Mouse (Mus musculus): ENCODE data around the gene Rbks. TPM values are rescaled to one million over a fixed set of nuclear protein-coding genes. Genes with fewer than 3 reads are reported as not detected.
A peak's percentile ranks its signal among the peaks of the same experiment; 100 is the strongest.

The Rbks gene
- polyA plus RNA-seq, 1 experiment, result 4.1 TPM

DNA sequence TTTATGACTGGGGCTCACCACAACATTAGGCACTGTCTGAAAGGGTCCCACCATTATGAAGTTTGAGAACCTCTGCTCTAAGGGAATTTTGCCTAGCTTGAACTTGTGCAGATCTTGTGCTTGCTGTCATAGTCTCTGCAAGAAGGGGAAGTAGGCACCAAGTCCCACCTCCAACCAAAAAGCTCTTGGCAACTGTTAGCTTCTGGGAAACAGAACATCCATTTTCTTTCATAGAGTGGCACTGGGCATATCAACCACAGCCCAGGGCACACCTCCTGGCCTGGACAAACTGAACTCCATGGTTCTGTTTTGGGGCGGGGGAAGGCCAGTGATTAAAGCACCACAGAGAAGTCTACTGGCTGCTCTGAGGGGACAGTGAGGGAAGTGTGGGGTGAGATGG, 86.2 kb downstream of the Rbks start:
- 92% methylated on average over 1 of the region's 1 CpGs for WGBS
- no peak for DNase-seq
- no peak overlapping the region for H3K4me3 ChIP-seq (replicated peaks; ENCODE audit: extremely low read depth, low read depth, low read length)
- no peak for TF ChIP-seq POLR2A (IDR thresholded peaks at IDR 0.05; ENCODE audit: borderline replicate concordance, extremely low read depth, low read depth, low read length)
- TF ChIP-seq CTCF (IDR thresholded peaks at IDR 0.05; ENCODE audit: insufficient read depth, low read length), result no peak
- H3K4me1 ChIP-seq (ENCODE audit: control insufficient read depth, insufficient read depth, low read length), result peaks cover 4% of the 10 kb centered on the region; the same call in 1 of the 2 replicates

DNA sequence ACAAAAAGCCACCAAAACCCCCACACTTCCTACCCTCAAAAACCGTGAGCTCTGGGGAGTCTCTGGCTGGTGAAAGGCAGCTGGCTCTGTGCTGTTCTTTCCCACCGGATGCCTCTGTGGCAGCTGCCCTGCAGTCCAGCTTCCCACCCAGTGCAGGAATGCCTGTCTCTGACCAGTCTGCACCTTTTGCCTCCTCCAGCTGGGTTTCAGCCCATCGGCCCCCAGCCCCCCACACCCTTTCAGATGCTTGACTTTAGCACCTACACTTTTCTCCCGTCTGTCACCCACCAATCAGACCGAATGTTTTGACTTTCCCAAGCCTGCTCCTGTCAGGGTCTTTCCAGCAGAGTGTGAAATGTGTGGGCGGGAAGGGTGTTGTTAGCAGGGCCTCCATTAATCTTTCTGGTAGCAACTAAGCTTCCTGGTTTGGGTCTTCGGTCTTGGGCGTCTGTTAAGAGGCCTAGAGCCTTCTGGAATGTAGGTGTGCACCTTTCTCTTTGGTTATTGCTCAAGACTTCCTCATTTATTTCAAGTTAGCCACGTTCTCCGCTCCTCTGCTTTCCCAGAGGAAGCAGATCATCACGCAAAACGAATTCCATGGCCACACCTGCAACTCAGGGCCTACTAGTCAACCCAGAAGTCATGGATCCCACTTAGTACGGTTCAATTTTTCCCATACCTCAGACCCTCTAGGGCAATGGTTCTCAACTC, 86.9 kb downstream of the Rbks start:
- 52% methylated on average over 13 of the region's 13 CpGs for WGBS
- Histone ChIP-seq H3K4me1 (ENCODE audit: control insufficient read depth, insufficient read depth, low read length) (peaks cover 4% of the 10 kb centered on the region; the same call in 1 of the 2 replicates), H3K4me3 (replicated peaks; ENCODE audit: extremely low read depth, low read depth, low read length) (no peak overlapping the region)
- DNase-seq, result no peak
- TF ChIP-seq POLR2A (IDR thresholded peaks at IDR 0.05; ENCODE audit: borderline replicate concordance, extremely low read depth, low read depth, low read length) (no peak), CTCF (IDR thresholded peaks at IDR 0.05; ENCODE audit: insufficient read depth, low read length) (no peak)

- no peak for DNase-seq
- H3K4me3 ChIP-seq (replicated peaks; ENCODE audit: extremely low read depth, low read depth, low read length), result no peak overlapping the region
- peaks cover 6% of the 10 kb centered on the region; the same call in 1 of the 2 replicates for H3K4me1 ChIP-seq (ENCODE audit: control insufficient read depth, insufficient read depth, low read length)
- WGBS, result 39% methylated on average over 3 of the region's 3 CpGs
- no peak for TF ChIP-seq CTCF (IDR thresholded peaks at IDR 0.05; ENCODE audit: insufficient read depth, low read length)
- TF ChIP-seq POLR2A (IDR thresholded peaks at IDR 0.05; ENCODE audit: borderline replicate concordance, extremely low read depth, low read depth, low read length), result no peak
Measured at GRCm38 (mm10) chr5:31606151-31606550, 91.3 kb downstream of the Rbks start.

DNA sequence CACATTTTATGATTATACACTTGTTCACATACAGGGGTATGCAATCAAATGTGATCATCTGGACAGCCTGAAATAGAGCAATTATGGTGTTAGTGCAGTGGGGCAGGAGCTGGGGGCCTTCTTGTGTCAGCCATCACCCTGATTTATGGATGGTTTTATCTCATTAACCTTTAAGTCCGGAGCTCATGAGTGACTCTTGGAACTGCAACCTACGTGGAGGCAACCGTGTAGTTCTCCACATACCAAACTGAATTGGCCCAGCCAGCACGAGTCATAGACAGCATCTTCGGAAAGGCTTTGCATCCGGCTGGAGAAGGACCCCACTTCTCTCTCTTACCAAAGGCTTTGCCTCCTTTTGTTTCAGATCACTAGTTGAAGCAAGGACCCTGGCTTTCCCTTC, 93.7 kb downstream of the Rbks start:
- 83% methylated on average over 6 of the region's 6 CpGs for WGBS
- TF ChIP-seq POLR2A (IDR thresholded peaks at IDR 0.05; ENCODE audit: borderline replicate concordance, extremely low read depth, low read depth, low read length) (no peak), CTCF (IDR thresholded peaks at IDR 0.05; ENCODE audit: insufficient read depth, low read length) (no peak)
- H3K4me3 ChIP-seq (replicated peaks; ENCODE audit: extremely low read depth, low read depth, low read length), result no peak overlapping the region
- DNase-seq, result no peak
- H3K4me1 ChIP-seq (ENCODE audit: control insufficient read depth, insufficient read depth, low read length), result peaks cover 6% of the 10 kb centered on the region; the same call in 1 of the 2 replicates

DNA sequence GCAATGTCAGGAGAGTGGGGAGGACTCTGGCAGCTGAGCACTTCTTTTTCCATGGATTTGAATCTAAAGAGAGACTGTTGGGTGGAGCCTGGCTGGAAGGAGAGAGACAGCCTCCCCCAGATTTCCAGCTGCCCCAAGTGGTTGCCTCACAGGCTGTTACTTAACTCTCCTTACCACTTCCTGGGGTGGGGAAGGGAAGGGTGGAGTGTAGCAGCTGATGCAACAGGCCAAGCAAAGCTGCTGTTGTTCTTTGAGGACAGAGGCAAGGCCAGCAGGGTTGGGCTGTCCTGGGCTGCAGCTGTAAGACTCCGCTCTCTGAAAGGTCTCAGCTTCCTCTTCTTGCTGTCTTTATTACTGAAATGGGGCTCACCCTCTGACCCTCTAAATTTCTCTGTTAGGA, 95.0 kb downstream of the Rbks start:
- peak; percentile 72 for DNase-seq
- Histone ChIP-seq H3K4me3 (replicated peaks; ENCODE audit: extremely low read depth, low read depth, low read length) (no peak overlapping the region), H3K4me1 (ENCODE audit: control insufficient read depth, insufficient read depth, low read length) (peaks cover 6% of the 10 kb centered on the region; the same call in 1 of the 2 replicates)
- TF ChIP-seq CTCF (IDR thresholded peaks at IDR 0.05; ENCODE audit: insufficient read depth, low read length) (no peak), POLR2A (IDR thresholded peaks at IDR 0.05; ENCODE audit: borderline replicate concordance, extremely low read depth, low read depth, low read length) (peak; percentile 95; the same call in 1 of the 2 replicates)
- WGBS, result 24% methylated on average over 1 of the region's 1 CpGs

- WGBS, result 85% methylated on average over 7 of the region's 7 CpGs
- no peak overlapping the region for H3K4me3 ChIP-seq (replicated peaks; ENCODE audit: extremely low read depth, low read depth, low read length)
- H3K4me1 ChIP-seq (ENCODE audit: control insufficient read depth, insufficient read depth, low read length), result peaks cover 8% of the 10 kb centered on the region; the same call in 1 of the 2 replicates
- TF ChIP-seq POLR2A (IDR thresholded peaks at IDR 0.05; ENCODE audit: borderline replicate concordance, extremely low read depth, low read depth, low read length) (no peak), CTCF (IDR thresholded peaks at IDR 0.05; ENCODE audit: insufficient read depth, low read length) (no peak)
- DNase-seq, result no peak
Measured at GRCm38 (mm10) chr5:31601162-31601722, 96.2 kb downstream of the Rbks start.

- H3K4me3 ChIP-seq (replicated peaks; ENCODE audit: extremely low read depth, low read depth, low read length), result no peak overlapping the region
- TF ChIP-seq CTCF (IDR thresholded peaks at IDR 0.05; ENCODE audit: insufficient read depth, low read length) (peak; percentile 46; the same call in 1 of the 2 replicates), POLR2A (IDR thresholded peaks at IDR 0.05; ENCODE audit: borderline replicate concordance, extremely low read depth, low read depth, low read length) (no peak)
- 91% methylated on average over 2 of the region's 2 CpGs for WGBS
- H3K4me1 ChIP-seq (ENCODE audit: control insufficient read depth, insufficient read depth, low read length), result peaks cover 8% of the 10 kb centered on the region; the same call in 1 of the 2 replicates
- DNase-seq, result no peak
Measured at GRCm38 (mm10) chr5:31599161-31599560, 98.3 kb downstream of the Rbks start.

DNA sequence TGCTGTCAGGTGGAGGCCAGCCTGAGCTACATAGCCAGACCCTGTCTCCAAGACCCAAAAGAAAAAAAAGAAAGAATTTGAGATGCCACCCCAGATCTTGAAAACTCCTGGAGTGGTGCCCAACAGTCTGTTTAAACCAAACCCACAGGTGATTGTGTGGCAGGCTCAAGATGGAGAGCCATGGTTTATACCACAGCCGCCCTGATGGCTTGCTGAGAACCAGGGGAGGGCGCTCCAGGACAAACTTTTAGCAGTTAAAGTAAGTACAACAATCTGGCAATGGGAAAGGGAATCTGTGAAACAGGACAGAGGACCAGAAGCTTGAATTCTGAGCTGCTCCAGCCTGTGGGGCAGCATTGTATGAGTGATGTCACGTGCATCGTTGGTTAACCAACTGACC, 98.8 kb downstream of the Rbks start:
- TF ChIP-seq POLR2A (IDR thresholded peaks at IDR 0.05; ENCODE audit: borderline replicate concordance, extremely low read depth, low read depth, low read length) (no peak), CTCF (IDR thresholded peaks at IDR 0.05; ENCODE audit: insufficient read depth, low read length) (peak; percentile 43; the same call in 1 of the 2 replicates)
- H3K4me3 ChIP-seq (replicated peaks; ENCODE audit: extremely low read depth, low read depth, low read length), result no peak overlapping the region
- 73% methylated on average over 4 of the region's 4 CpGs for WGBS
- peaks cover 8% of the 10 kb centered on the region; the same call in 1 of the 2 replicates for H3K4me1 ChIP-seq (ENCODE audit: control insufficient read depth, insufficient read depth, low read length)
- DNase-seq, result peak; percentile 44

- WGBS, result 65% methylated on average over 7 of the region's 7 CpGs
- DNase-seq, result no peak
- TF ChIP-seq CTCF (IDR thresholded peaks at IDR 0.05; ENCODE audit: insufficient read depth, low read length) (no peak), POLR2A (IDR thresholded peaks at IDR 0.05; ENCODE audit: borderline replicate concordance, extremely low read depth, low read depth, low read length) (no peak)
- Histone ChIP-seq H3K4me1 (ENCODE audit: control insufficient read depth, insufficient read depth, low read length) (peaks cover 8% of the 10 kb centered on the region; the same call in 1 of the 2 replicates), H3K4me3 (replicated peaks; ENCODE audit: extremely low read depth, low read depth, low read length) (no peak overlapping the region)
Measured at GRCm38 (mm10) chr5:31598121-31598520, 99.3 kb downstream of the Rbks start.
